Mouse (Mus musculus) myocyte (in vitro differentiated cells): ENCODE results near the gene Rbfox2.

Source experiments
- E2F4 ChIP-seq: IDR thresholded peaks from one replicate; pipeline ENCODE4 v1.6.1; 2011; ENCODE audit warnings: mild to moderate bottlenecking, control low read depth, moderate library complexity; ENCODE audit not compliant: insufficient read depth
- MYOG ChIP-seq, 3 experiments: IDR thresholded peaks; one replicate each; pipeline ENCODE4 v1.6.1; 2011; ENCODE audit warnings: control low read depth in 2 of 3, low read depth in 2 of 3, mild to moderate bottlenecking in 2 of 3; ENCODE audit not compliant: insufficient read length in 2 of 3, control insufficient read depth in 1 of 3, insufficient read depth in 1 of 3
- POLR2A ChIP-seq: IDR thresholded peaks from one replicate; pipeline ENCODE4 v1.6.1; 2011; ENCODE audit warnings: low read depth, mild to moderate bottlenecking, control low read depth, moderate library complexity; ENCODE audit not compliant: insufficient read length
- POLR2AphosphoS2 ChIP-seq: IDR thresholded peaks from one replicate; pipeline ENCODE4 v1.6.1; 2011; ENCODE audit warnings: low read depth, control low read depth; ENCODE audit not compliant: insufficient read length
- USF1 ChIP-seq: IDR thresholded peaks from one replicate; pipeline ENCODE4 v1.6.1; 2011; ENCODE audit warnings: low read depth, mild to moderate bottlenecking, control low read depth, moderate library complexity

DNA sequence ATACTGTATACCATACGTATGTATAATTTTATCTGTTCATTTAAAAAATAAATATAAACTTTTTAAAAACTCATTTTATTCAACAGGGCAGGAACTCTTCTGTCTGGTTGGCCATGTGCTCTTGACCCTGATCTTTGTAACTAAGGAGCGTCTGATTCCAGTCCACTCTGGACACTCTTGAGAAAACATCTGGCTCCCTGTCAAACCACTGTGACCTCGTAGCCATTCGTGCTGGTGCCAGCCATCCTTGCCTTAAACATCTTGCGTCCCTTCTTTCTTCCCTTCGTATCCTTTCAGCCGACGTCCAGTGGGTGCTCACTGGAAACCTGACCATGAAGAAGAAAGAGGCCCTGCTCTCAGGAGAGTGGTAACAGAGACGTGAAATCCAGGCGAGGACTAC, 16.4 kb upstream of the Rbfox2 start:
- TF ChIP-seq E2F4 (no peak), POLR2AphosphoS2 (no peak), MYOG (IDR thresholded peaks at IDR 0.05; ENCODE audit: control insufficient read depth in 1 of 3, insufficient read depth in 1 of 3, insufficient read length in 2 of 3, low read depth in 2 of 3) (no peak), USF1 (no peak), POLR2A (no peak)
